Mouse (Mus musculus) bone marrow, adult 2 months (tissue): ENCODE data around the gene Rpap1.

Source experiments
- CTCF ChIP-seq: fragments of 200-500 bp; IDR thresholded peaks from 2 replicates; pipeline ENCODE4 v1.5.1; 2011; ENCODE audit warnings: low read length, control low read depth; ENCODE audit not compliant: control insufficient read depth, insufficient read depth
- POLR2A ChIP-seq: fragments of 200-500 bp; IDR thresholded peaks from 2 replicates; pipeline ENCODE4 v1.6.1; 2011; ENCODE audit warnings: low read depth, mild to moderate bottlenecking, control low read depth, low read length, borderline replicate concordance; ENCODE audit not compliant: control insufficient read depth

GRCm38 (mm10) chr2:119741581-119742411 lies 45.5 kb downstream of the Rpap1 start, which contains the start of gene Itpka:
- TF ChIP-seq CTCF (no peak), POLR2A (peak; percentile 59; the same call in 1 of the 2 replicates)
